ENCODE assay signal across 8 mouse cellular contexts in the genomic region with DNA sequence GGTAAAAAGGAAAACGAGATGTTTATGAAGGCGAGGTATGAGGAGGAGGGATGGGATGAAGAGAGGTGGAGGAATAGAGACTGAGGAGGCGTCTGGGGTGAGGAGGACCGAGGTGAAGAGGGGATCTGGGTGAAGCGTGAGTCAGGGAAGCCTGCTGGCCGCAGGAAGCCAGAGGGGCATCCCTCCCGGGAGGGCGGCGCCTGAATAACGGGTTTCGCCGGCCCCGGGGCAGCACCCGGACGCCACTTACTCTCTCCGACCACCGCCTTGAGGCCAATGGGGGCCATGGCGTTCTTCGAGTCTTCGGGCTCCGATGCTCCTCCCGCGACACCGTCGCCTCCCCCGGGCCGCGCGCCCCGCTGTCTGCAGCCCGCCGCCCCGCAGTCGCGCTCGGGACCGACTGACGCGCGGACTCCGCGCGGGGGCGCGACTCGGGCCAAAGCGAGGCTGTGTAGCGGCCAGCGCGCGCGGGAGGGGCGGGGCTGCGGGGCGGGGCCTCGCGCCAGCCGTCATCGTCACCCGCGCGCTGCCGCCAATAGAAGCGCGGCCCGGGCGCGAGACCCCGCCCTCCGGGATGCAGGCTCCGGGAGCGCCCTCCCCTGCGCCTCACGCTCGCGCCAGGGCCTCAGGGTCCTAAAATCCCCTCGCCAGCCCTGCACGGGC. TPM values are rescaled to one million over a fixed set of nuclear protein-coding genes. Genes with fewer than 3 reads are reported as not detected.
DNase-seq lines count a peak whose midpoint lies in the region; ATAC-seq and TF ChIP-seq lines count a peak whose summit lies in the region.

A gene (minus strand): TSS at position 441 of the 663 bp plus-strand sequence.

- ATAC-seq in embryonic facial prominence, embryonic 14.5 days (ENCODE audit: low read depth) = peak; percentile 95

- peak within 1 kb of the TSS; percentile 81 for H3K4me3 ChIP-seq in bone marrow, adult 2 months (replicated peaks; ENCODE audit: control insufficient read depth, low read depth, low read length)
- H3K4me3 ChIP-seq in embryonic facial prominence, embryonic 14.5 days (ENCODE audit: low read depth, low read length) = peak within 1 kb of the TSS; percentile 77

- under 1% methylated on average over 66 of the region's 78 CpGs for WGBS in bone marrow, adult 2 months
- WGBS in embryonic facial prominence, embryonic 14.5 days = 0% methylated on average over 11 of the region's 78 CpGs

- H3K27ac ChIP-seq in bone marrow, adult 2 months (ENCODE audit: control insufficient read depth, insufficient read depth, low read depth, low read length, poor library complexity) = peak within 1 kb of the TSS; percentile 56
- H3K27ac ChIP-seq in embryonic facial prominence, embryonic 14.5 days (replicated peaks; ENCODE audit: low read depth, low read length) = peak within 1 kb of the TSS; percentile 80

- peaks cover 3% of the 10 kb centered on the region for H3K27me3 ChIP-seq in embryonic facial prominence, embryonic 14.5 days (replicated peaks; ENCODE audit: control insufficient read depth, insufficient read depth, low read length)

- H3K4me2 ChIP-seq in embryonic facial prominence, embryonic 14.5 days (ENCODE audit: low read depth, low read length) = peak within 1 kb of the TSS; percentile 96

- peak; percentile 88 to 90 for DNase-seq in B cell, adult 2 months
- DNase-seq in embryonic facial prominence, embryonic 14.5 days (ENCODE audit: low spot score) = peak; percentile 96
- DNase-seq in heart, adult 8-10 months (ENCODE audit: low spot score) = peak; percentile 85
- peak; percentile 86 to 88 for DNase-seq in kidney, adult 8-10 months
- peak; percentile 93 for DNase-seq in liver
- peak; percentile 41 to 75 for DNase-seq in monocyte, adult 2 months (ENCODE audit: low read depth in 1 of 2, low spot score in 2 of 2)
- DNase-seq in spleen, postnatal 14 days (ENCODE audit: low spot score in 2 of 2) = peak; percentile 75 to 83

- no peaks in the 10 kb centered on the region for H3K9me3 ChIP-seq in embryonic facial prominence, embryonic 14.5 days (ENCODE audit: control insufficient read depth, low read length)

- no peaks in the 10 kb centered on the region for H3K4me1 ChIP-seq in bone marrow, adult 2 months (ENCODE audit: control insufficient read depth, insufficient read depth, low read length)
- H3K4me1 ChIP-seq in embryonic facial prominence, embryonic 14.5 days (ENCODE audit: control insufficient read depth, insufficient read depth, low read length) = peaks cover 7% of the 10 kb centered on the region

- no peak for TF ChIP-seq CTCF in bone marrow, adult 2 months (IDR thresholded peaks at IDR 0.05; ENCODE audit: control insufficient read depth, insufficient read depth, low read length)

- peak; percentile 15; the same call in 1 of the 2 replicates for TF ChIP-seq POLR2A in bone marrow, adult 2 months (IDR thresholded peaks at IDR 0.05; ENCODE audit: borderline replicate concordance, control insufficient read depth, low read depth, low read length)

- peak within 1 kb of the TSS; percentile 80 for H3K9ac ChIP-seq in embryonic facial prominence, embryonic 14.5 days (ENCODE audit: low read depth, low read length)

- no peaks in the 10 kb centered on the region for H3K36me3 ChIP-seq in embryonic facial prominence, embryonic 14.5 days (ENCODE audit: control insufficient read depth, insufficient read depth, low read length)

RNA-seq across cellular contexts. Expression of the gene that starts here (rescaled TPM):
- polyA plus RNA-seq in bone marrow, adult 2 months (2011; ENCODE audit: insufficient read depth, insufficient read length, low replicate concordance, missing spikeins) = 2.5 and 3.2 TPM in 2 replicates
- polyA plus RNA-seq in embryonic facial prominence, embryonic 14.5 days (2014; fragmentation: Nextera tagmentation; extraction: Ambion mirVana) = 26.8 and 29.7 TPM in 2 replicates
- total RNA-seq in heart, adult 8-10 months (2022) = 10 to 100 TPM in 3 of 4 experiments, 1 to 10 TPM in 1; 8.5 to 10.8 (median 10.5) TPM

Comparison
In these comparisons a context has a peak if more than half of its experiments do, and no peak if none do; other contexts are left out.
1. Peak in every context shown above with its lines: DNase-seq, ATAC-seq, H3K4me3 ChIP-seq and H3K27ac ChIP-seq.